Mouse (Mus musculus): ENCODE data around the gene Etv5.

GRCm38 (mm10) chr16:22439499-22440177 lies at the start of gene Etv5:
- TF ChIP-seq POLR2A (IDR thresholded peaks at IDR 0.05; ENCODE audit: borderline replicate concordance, control insufficient read depth, low read depth, low read length) (peak; percentile 72; the same call in 1 of the 2 replicates), CTCF (IDR thresholded peaks at IDR 0.05; ENCODE audit: control insufficient read depth, insufficient read depth, low read length) (no peak)
